Mouse (Mus musculus) CH12.LX (cell line): ENCODE measurements around the gene Ubl5.

ENCODE experiments used
- CTCF ChIP-seq, 2 experiments: IDR thresholded peaks in 1 of 2; conservative IDR thresholded peaks in 1 of 2; 2 replicates each; pipeline ENCODE4 v1.5.1; 2011 to 2012; ENCODE audit warnings: low read depth in 2 of 2, low read length in 2 of 2, improper control_type of control experiment in 1 of 2, inconsistent platforms in 1 of 2, mild to moderate bottlenecking in 1 of 2, moderate library complexity in 1 of 2
- ELF1 ChIP-seq: IDR thresholded peaks from 2 replicates; pipeline ENCODE4 v1.6.1; 2014; ENCODE audit warnings: low read depth, mild to moderate bottlenecking, inconsistent platforms, low read length, improper control_type of control experiment
- EP300 ChIP-seq: IDR thresholded peaks from 2 replicates; pipeline ENCODE4 v1.6.1; 2011; ENCODE audit warnings: low read length, improper control_type of control experiment
- IRF4 ChIP-seq: IDR thresholded peaks from 2 replicates; pipeline ENCODE4 v1.6.1; 2014; ENCODE audit warnings: low read depth, mild to moderate bottlenecking, inconsistent platforms, low read length, improper control_type of control experiment
- MAX ChIP-seq: IDR thresholded peaks from 2 replicates; pipeline ENCODE4 v1.6.1; 2011; ENCODE audit warnings: low read length, improper control_type of control experiment
- MXI1 ChIP-seq: IDR thresholded peaks from 2 replicates; pipeline ENCODE4 v1.6.1; 2011; ENCODE audit warnings: mild to moderate bottlenecking, low read depth, low read length, improper control_type of control experiment
- POLR2A ChIP-seq: IDR thresholded peaks from 2 replicates; pipeline ENCODE4 v1.6.1; 2011; ENCODE audit warnings: low read depth, mild to moderate bottlenecking, improper control_type of control experiment, low read length
- RCOR1 ChIP-seq: conservative IDR thresholded peaks from 2 replicates; pipeline ENCODE4 v1.6.1; 2012; ENCODE audit warnings: low read depth, mild to moderate bottlenecking, inconsistent platforms, low read length, improper control_type of control experiment
- TCF12 ChIP-seq: IDR thresholded peaks from 2 replicates; pipeline ENCODE4 v1.6.1; 2014; ENCODE audit warnings: low read depth, mild to moderate bottlenecking, inconsistent platforms, low read length, improper control_type of control experiment
- ZC3H11A ChIP-seq: IDR thresholded peaks from 2 replicates; pipeline ENCODE4 v1.6.1; 2012; ENCODE audit warnings: low read depth, mild to moderate bottlenecking, inconsistent platforms, low read length, improper control_type of control experiment
- ZKSCAN1 ChIP-seq: IDR thresholded peaks from 2 replicates; pipeline ENCODE4 v1.6.1; 2012; ENCODE audit warnings: low read depth, inconsistent platforms, low read length, improper control_type of control experiment, borderline replicate concordance

GRCm38 (mm10) chr9:20641501-20641900, 1.2 kb upstream of the Ubl5 start:
- TF ChIP-seq ZKSCAN1 (no peak), CTCF (conservative IDR thresholded peaks at IDR 0.05 in 1 of 2, IDR thresholded peaks at IDR 0.05 in 1 of 2; ENCODE audit: low read depth in 2 of 2, low read length in 2 of 2) (no peak), EP300 (no peak), ELF1 (no peak), TCF12 (no peak), MXI1 (no peak), RCOR1 (no peak), MAX (no peak), POLR2A (no peak), IRF4 (no peak), ZC3H11A (no peak)
